Mouse (Mus musculus) spleen, adult 2 months (tissue): ENCODE measurements around the gene Prox1.

Source experiments
- CTCF ChIP-seq: fragments of 200-500 bp; IDR thresholded peaks from 2 replicates; pipeline ENCODE4 v1.5.1; 2011; ENCODE audit warnings: mild to moderate bottlenecking, inconsistent platforms; ENCODE audit not compliant: insufficient read depth, insufficient read length, insufficient replicate concordance; ENCODE audit errors: extremely low read depth
- POLR2A ChIP-seq: fragments of 200-500 bp; IDR thresholded peaks from 2 replicates; pipeline ENCODE4 v1.6.1; 2011; ENCODE audit warnings: low read depth, low read length, inconsistent platforms

GRCm38 (mm10) chr1:190111741-190112140 lies 58.8 kb downstream of the Prox1 start:
- TF ChIP-seq CTCF (no peak), POLR2A (no peak)
